Mouse (Mus musculus) cerebellum, adult 8-10 months (tissue): Measurements from ENCODE around the gene Zdhhc1.

Source experiments
- DNase-seq: peaks from one replicate; pipeline ENCODE4 v3.0.0; 2022

Gene Zdhhc1

GRCm38 (mm10) chr8:105475742-105476141 lies 21.0 kb downstream of the Zdhhc1 start:
- DNase-seq, result no peak

GRCm38 (mm10) chr8:105475254-105475653 lies 21.4 kb downstream of the Zdhhc1 start:
- DNase-seq, result no peak

GRCm38 (mm10) chr8:105474680-105475079 lies 22.0 kb downstream of the Zdhhc1 start:
- DNase-seq, result no peak

- DNase-seq, result no peak
Measured at GRCm38 (mm10) chr8:105473816-105474606, 22.7 kb downstream of the Zdhhc1 start.

GRCm38 (mm10) chr8:105472983-105473382 lies 23.7 kb downstream of the Zdhhc1 start:
- DNase-seq, result no peak

- DNase-seq, result no peak
Measured at GRCm38 (mm10) chr8:105472414-105472932, 24.2 kb downstream of the Zdhhc1 start.

GRCm38 (mm10) chr8:105471314-105472015 lies 25.2 kb downstream of the Zdhhc1 start, which contains the start of gene Tppp3:
TSS of gene Tppp3 (minus strand) at chr8:105471526.
- peak; percentile 89 for DNase-seq

GRCm38 (mm10) chr8:105470681-105471313 lies 25.9 kb downstream of the Zdhhc1 start:
- DNase-seq, result no peak

- DNase-seq, result no peak
Measured at GRCm38 (mm10) chr8:105470262-105470661, 26.4 kb downstream of the Zdhhc1 start.

GRCm38 (mm10) chr8:105469816-105470215 lies 26.9 kb downstream of the Zdhhc1 start:
- no peak for DNase-seq

GRCm38 (mm10) chr8:105469041-105469695 lies 27.5 kb downstream of the Zdhhc1 start:
- peak; percentile 69 for DNase-seq

GRCm38 (mm10) chr8:105468002-105468720 lies 28.5 kb downstream of the Zdhhc1 start:
- no peak for DNase-seq

- DNase-seq, result no peak
Measured at GRCm38 (mm10) chr8:105467396-105467985, 29.2 kb downstream of the Zdhhc1 start.

- DNase-seq, result peak; percentile 85
Measured at GRCm38 (mm10) chr8:105466700-105467291, 29.9 kb downstream of the Zdhhc1 start.

- no peak for DNase-seq
Measured at GRCm38 (mm10) chr8:105466246-105466645, 30.5 kb downstream of the Zdhhc1 start.

- no peak for DNase-seq
Measured at GRCm38 (mm10) chr8:105464595-105464994, 32.1 kb downstream of the Zdhhc1 start.

GRCm38 (mm10) chr8:105461085-105461803 lies 35.5 kb downstream of the Zdhhc1 start:
- no peak for DNase-seq

GRCm38 (mm10) chr8:105455218-105455617 lies 41.5 kb downstream of the Zdhhc1 start:
- no peak for DNase-seq

GRCm38 (mm10) chr8:105454088-105454487 lies 42.6 kb downstream of the Zdhhc1 start:
- DNase-seq, result no peak

- no peak for DNase-seq
Measured at GRCm38 (mm10) chr8:105453296-105453695, 43.4 kb downstream of the Zdhhc1 start.
